ENCODE assay signal across 26 mouse cellular contexts in the genomic region with DNA sequence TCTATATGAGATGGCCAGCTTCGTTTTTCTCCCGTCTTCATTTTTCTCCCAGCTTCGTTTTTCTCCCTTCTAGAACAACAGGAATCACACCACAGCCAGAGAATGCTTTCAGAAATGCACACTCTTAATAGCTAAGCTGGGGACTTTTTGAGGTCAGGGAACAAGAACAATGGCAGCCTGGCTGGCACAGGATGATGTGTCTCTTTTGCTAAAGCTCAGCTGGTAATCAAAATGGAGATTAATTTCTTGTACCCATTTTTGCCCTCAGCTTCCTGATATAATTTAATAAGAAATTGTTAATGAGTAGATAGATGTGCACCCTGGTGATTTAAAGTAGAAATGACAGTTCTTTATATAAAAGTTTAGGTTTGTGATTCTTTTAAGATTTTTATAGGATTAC. TPM values are rescaled to one million over a fixed set of nuclear protein-coding genes. Genes with fewer than 3 reads are reported as not detected.
"Had no signal": no experiment of that assay in that cellular context is flagged by ENCODE, and none has a peak within 500 bp of the region (broad histone marks: within the 10 kb centered on the region; RNA-seq: fewer than 3 reads in every experiment).

No protein-coding gene starts in this region.

- H3K27me3 ChIP-seq: intestine, embryonic 15.5 days; limb, embryonic 13.5 days; limb, embryonic 15.5 days; liver, embryonic 12.5 days had no signal

- H3K4me2 ChIP-seq: heart, embryonic 13.5 days; heart, embryonic 15.5 days; hindbrain, embryonic 14.5 days; intestine, embryonic 15.5 days; limb, embryonic 13.5 days; limb, embryonic 15.5 days; liver, embryonic 12.5 days had no signal

- H3K4me1 ChIP-seq: heart, embryonic 10.5 days; heart, embryonic 15.5 days; intestine, embryonic 15.5 days; limb, embryonic 15.5 days had no signal

- H3K4me3 ChIP-seq: heart, embryonic 10.5 days; heart, embryonic 13.5 days; heart, embryonic 15.5 days; intestine, embryonic 15.5 days; limb, embryonic 13.5 days; limb, embryonic 15.5 days; liver, embryonic 12.5 days had no signal

- H3K9ac ChIP-seq: heart, embryonic 13.5 days; heart, embryonic 15.5 days; hindbrain, embryonic 14.5 days; intestine, embryonic 15.5 days; limb, embryonic 13.5 days; limb, embryonic 15.5 days; liver, embryonic 12.5 days; liver, embryonic 14.5 days had no signal

- DNase-seq: gastrocnemius, postnatal 14 days; gastrocnemius, postnatal 36 days; heart, adult 18-20 months; heart, postnatal 14 days; heart, postnatal 36 days; kidney, adult 18-20 months; kidney, adult 8-10 months; kidney, postnatal 10 days; kidney, postnatal 36 days; layer of hippocampus, adult 9-11 months; layer of hippocampus, postnatal 36 days; left cerebral cortex, postnatal 4 days had no signal

- H3K36me3 ChIP-seq: heart, embryonic 10.5 days; heart, embryonic 13.5 days; heart, embryonic 15.5 days; intestine, embryonic 15.5 days; limb, embryonic 13.5 days; limb, embryonic 15.5 days; liver, embryonic 12.5 days had no signal

- H3K27ac ChIP-seq: heart, embryonic 10.5 days; heart, embryonic 13.5 days; heart, embryonic 15.5 days; hindbrain, embryonic 14.5 days; intestine, embryonic 15.5 days; limb, embryonic 13.5 days; limb, embryonic 15.5 days; liver, embryonic 12.5 days; liver, embryonic 14.5 days had no signal

- H3K9me3 ChIP-seq: heart, embryonic 10.5 days; heart, embryonic 15.5 days; intestine, embryonic 15.5 days; limb, embryonic 13.5 days; limb, embryonic 15.5 days; liver, embryonic 12.5 days had no signal

- ATAC-seq: hindbrain, embryonic 16.5 days; inflammation-experienced regulatory T-cells, adult 6 months; intestine, embryonic 15.5 days; intestine, postnatal 0 days; liver, embryonic 12.5 days had no signal

RNA-seq across cellular contexts. Expression of a gene that starts 52.8 kb away (rescaled TPM):
- polyA plus RNA-seq: heart, embryonic 10.5 days; heart, embryonic 13.5 days; hindbrain, embryonic 11.5 days; hindbrain, embryonic 14.5 days; hindbrain, embryonic 16.5 days; kidney, embryonic 14.5 days had no signal
